8 mouse cellular contexts compared by ENCODE assay signal in the genomic region with DNA sequence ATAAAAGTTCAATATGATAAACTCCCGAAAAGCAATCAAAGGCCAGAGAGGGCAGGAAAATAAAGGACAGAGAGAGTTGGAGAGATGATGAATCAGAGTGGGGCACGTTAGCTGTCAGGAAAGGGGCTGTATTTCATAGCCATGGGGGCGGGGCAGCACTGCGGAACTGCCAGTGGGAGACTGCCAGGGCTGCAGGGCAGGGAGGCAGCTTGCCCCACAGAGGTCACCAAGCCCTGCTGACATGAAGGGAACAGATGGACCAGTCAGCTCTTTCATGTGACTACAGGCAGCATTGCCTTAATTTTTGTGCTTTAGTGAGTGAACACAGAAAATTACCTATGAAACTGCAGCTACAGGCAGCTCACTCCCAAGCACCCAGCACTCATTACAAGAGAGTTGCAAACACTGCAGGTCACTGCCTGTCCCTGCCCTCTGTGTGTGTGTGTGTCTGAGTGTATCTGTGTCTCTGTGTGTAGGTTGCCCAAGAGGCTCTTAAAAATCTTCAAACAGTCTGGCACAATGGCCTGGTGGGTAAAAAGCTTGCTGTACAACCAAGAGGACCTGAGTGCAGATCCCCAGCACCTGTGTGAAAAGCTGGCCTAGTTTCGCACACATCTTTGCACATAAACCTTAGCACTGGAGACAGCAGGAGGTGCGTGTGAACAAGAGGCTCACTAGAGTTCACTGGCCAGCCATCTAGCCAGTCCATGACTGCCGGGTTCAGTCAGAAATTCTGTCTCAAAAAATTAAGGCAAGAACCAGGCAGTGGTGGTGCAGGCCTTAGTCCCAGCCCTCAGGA.
DNase-seq lines count a peak whose midpoint lies in the region; ATAC-seq and TF ChIP-seq lines count a peak whose summit lies in the region.
"Had no signal": no experiment of that assay in that cellular context is flagged by ENCODE, and none has a peak within 500 bp of the region (broad histone marks: within the 10 kb centered on the region; RNA-seq: fewer than 3 reads in every experiment).

No protein-coding gene starts in this region.

- H3K4me2 ChIP-seq in kidney, postnatal 0 days (ENCODE audit: low read length), result no peak overlapping the region
- no peak overlapping the region for H3K4me2 ChIP-seq in forebrain, embryonic 14.5 days (ENCODE audit: low read length)
- H3K4me2 ChIP-seq: heart, embryonic 15.5 days had no signal

- no peak overlapping the region for H3K27ac ChIP-seq in kidney, postnatal 0 days
- no peak overlapping the region for H3K27ac ChIP-seq in forebrain, embryonic 14.5 days (ENCODE audit: low read depth, low read length)
- H3K27ac ChIP-seq: heart, embryonic 15.5 days had no signal

- H3K27me3 ChIP-seq in kidney, postnatal 0 days (ENCODE audit: insufficient read depth, low read length), result no peaks in the 10 kb centered on the region
- no peaks in the 10 kb centered on the region for H3K27me3 ChIP-seq in forebrain, embryonic 14.5 days (replicated peaks; ENCODE audit: control insufficient read depth, insufficient read depth, low read length)
- H3K27me3 ChIP-seq: heart, embryonic 15.5 days had no signal

- no peak overlapping the region for H3K9ac ChIP-seq in kidney, postnatal 0 days (ENCODE audit: low read depth, low read length)
- no peak overlapping the region for H3K9ac ChIP-seq in forebrain, embryonic 14.5 days (ENCODE audit: low read length)
- H3K9ac ChIP-seq: heart, embryonic 15.5 days had no signal

- WGBS in kidney, postnatal 0 days, result 45% methylated on average over 7 of the region's 7 CpGs
- 61% methylated on average over 7 of the region's 7 CpGs for WGBS in forebrain, embryonic 14.5 days

- peaks cover 7% of the 10 kb centered on the region; the same call in 1 of the 2 replicates for H3K4me1 ChIP-seq in kidney, postnatal 0 days (replicated peaks; ENCODE audit: insufficient read depth, low read length)
- H3K4me1 ChIP-seq in forebrain, embryonic 14.5 days (ENCODE audit: control insufficient read depth, insufficient read depth, low read length), result no peaks in the 10 kb centered on the region

- H3K4me3 ChIP-seq in kidney, postnatal 0 days (replicated peaks; ENCODE audit: low read depth, low read length), result no peak overlapping the region
- no peak overlapping the region for H3K4me3 ChIP-seq in forebrain, embryonic 14.5 days (ENCODE audit: low read depth, low read length)
- H3K4me3 ChIP-seq: heart, embryonic 15.5 days had no signal

- no peaks in the 10 kb centered on the region for H3K9me3 ChIP-seq in kidney, postnatal 0 days (replicated peaks; ENCODE audit: low read length)
- H3K9me3 ChIP-seq in forebrain, embryonic 14.5 days (replicated peaks; ENCODE audit: control insufficient read depth, low read length), result no peaks in the 10 kb centered on the region
- H3K9me3 ChIP-seq: heart, embryonic 15.5 days had no signal

- H3K36me3 ChIP-seq in kidney, postnatal 0 days (ENCODE audit: insufficient read depth, low read length), result no peaks in the 10 kb centered on the region
- H3K36me3 ChIP-seq in forebrain, embryonic 14.5 days (ENCODE audit: control insufficient read depth, insufficient read depth, low read length), result no peaks in the 10 kb centered on the region
- H3K36me3 ChIP-seq: heart, embryonic 15.5 days had no signal

- TF ChIP-seq CTCF in kidney, postnatal 0 days (IDR thresholded peaks at IDR 0.05; ENCODE audit: low read depth), result no peak

- peak; percentile 16 to 28 for DNase-seq in urinary bladder, postnatal 36 days (ENCODE audit: low spot score in 2 of 2)
- no peak for DNase-seq in urinary bladder, adult 2 months (ENCODE audit: low spot score)
- peak; percentile 57 to 63 for DNase-seq in cerebellum, postnatal 36 days
- DNase-seq in kidney, postnatal 0 days (ENCODE audit: low spot score), result peak; percentile 49
- DNase-seq in thymus, postnatal 14 days, result peak; percentile 88
- DNase-seq in left cerebral cortex, adult 9 months (ENCODE audit: low spot score in 2 of 2), result no peak
- DNase-seq in forebrain, embryonic 14.5 days (ENCODE audit: low spot score), result no peak

- ATAC-seq in kidney, postnatal 0 days (replicated peaks; ENCODE audit: low FRiP score, low read depth), result no peak; the same call in 1 of the 2 replicates
- ATAC-seq in forebrain, embryonic 14.5 days, result no peak

Comparison
In these comparisons a context has a peak if more than half of its experiments do, and no peak if none do; other contexts are left out.
1. DNase-seq: peak in urinary bladder, postnatal 36 days (2 of 2), cerebellum, postnatal 36 days (2 of 2), kidney, postnatal 0 days (single experiment) and thymus, postnatal 14 days (single experiment); none in urinary bladder, adult 2 months (single experiment), left cerebral cortex, adult 9 months (0 of 2) and forebrain, embryonic 14.5 days (single experiment).